Comparison of ENCODE assay signal across 9 mouse cellular contexts in genomic region chr16:87717046-87717660, GRCm38 (mm10).
"Had no signal": no experiment of that assay in that cellular context is flagged by ENCODE, and none has a peak within 500 bp of the region (broad histone marks: within the 10 kb centered on the region; RNA-seq: fewer than 3 reads in every experiment).

No protein-coding gene starts in this region.

- H3K27ac ChIP-seq: left cerebral cortex, adult 2 months; liver, embryonic 13.5 days; midbrain, embryonic 15.5 days; neural tube, embryonic 12.5 days; stomach, postnatal 0 days had no signal

- H3K4me1 ChIP-seq: neural tube, embryonic 12.5 days had no signal

- H3K9ac ChIP-seq: liver, embryonic 13.5 days; liver, postnatal 0 days; midbrain, embryonic 15.5 days; neural tube, embryonic 12.5 days had no signal

- H3K27me3 ChIP-seq: liver, embryonic 13.5 days; midbrain, embryonic 15.5 days; neural tube, embryonic 12.5 days had no signal

- DNase-seq: liver; liver, embryonic 13.5 days; liver, postnatal 0 days; thymus, postnatal 4 days had no signal

- ATAC-seq: liver, postnatal 0 days; midbrain, embryonic 15.5 days had no signal

- H3K4me2 ChIP-seq: liver, embryonic 13.5 days; midbrain, embryonic 11.5 days; midbrain, embryonic 15.5 days; neural tube, embryonic 12.5 days had no signal

- H3K9me3 ChIP-seq: liver, embryonic 13.5 days; midbrain, embryonic 15.5 days; neural tube, embryonic 12.5 days had no signal

- H3K4me3 ChIP-seq: left cerebral cortex, adult 2 months; liver, embryonic 13.5 days; midbrain, embryonic 15.5 days; neural tube, embryonic 12.5 days had no signal
